Mouse (Mus musculus) kidney, postnatal 36 days (tissue): ENCODE results near the gene Asrgl1.
"Not testable (repeated sequence)": the region's sequence is repeated elsewhere in the genome, so short reads cannot be mapped to it uniquely, and the experiment has no call there.

Source experiments
- DNase-seq, 2 experiments: peaks; one replicate each; pipeline ENCODE4 v3.0.0; 2021 to 2022; ENCODE audit warnings: mixed read lengths in 2 of 2

The Asrgl1 gene

DNA sequence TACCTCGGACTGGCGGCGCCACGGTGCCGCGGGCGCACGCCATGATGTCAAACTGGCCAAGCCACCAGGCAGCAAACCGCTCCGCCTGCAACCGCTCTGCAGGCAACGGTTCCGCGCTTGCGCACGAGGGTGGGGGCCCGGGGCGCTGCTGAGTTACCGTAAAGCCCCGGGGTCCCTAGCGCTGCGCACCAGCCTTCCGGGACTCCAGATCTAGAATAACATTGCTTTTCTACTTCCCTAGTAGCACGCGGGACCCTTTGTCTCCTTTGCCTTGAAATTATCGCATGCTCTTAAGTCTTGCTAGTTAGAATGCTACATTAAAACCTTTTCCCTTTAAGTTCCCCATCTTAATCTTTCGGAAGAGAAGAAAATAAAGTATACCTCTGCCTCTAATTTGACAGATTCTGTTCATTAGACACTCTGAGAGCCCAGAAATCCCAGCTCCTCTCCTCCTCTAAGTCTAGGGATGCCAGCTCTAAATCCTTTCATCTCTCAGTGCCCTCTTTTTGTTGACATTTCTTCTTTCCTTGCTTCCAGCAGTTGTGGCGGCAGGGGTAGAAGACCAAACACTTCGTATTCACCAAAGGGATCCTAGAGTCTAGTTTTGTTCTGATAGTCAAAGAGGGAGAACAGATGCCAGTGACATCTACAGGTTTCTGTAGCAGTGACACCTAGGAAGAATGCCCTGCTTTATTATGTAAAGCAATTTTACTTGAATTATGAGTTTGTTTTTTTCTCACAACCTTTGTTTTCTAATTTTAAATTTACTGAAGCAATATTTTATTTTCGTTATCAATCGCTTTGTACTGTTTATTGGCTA is at the start of gene Asrgl1:
TSS of gene Asrgl1 (minus strand) at position 125 of the 820 bp plus-strand sequence.
- peak; percentile 91 to 96 for DNase-seq

DNA sequence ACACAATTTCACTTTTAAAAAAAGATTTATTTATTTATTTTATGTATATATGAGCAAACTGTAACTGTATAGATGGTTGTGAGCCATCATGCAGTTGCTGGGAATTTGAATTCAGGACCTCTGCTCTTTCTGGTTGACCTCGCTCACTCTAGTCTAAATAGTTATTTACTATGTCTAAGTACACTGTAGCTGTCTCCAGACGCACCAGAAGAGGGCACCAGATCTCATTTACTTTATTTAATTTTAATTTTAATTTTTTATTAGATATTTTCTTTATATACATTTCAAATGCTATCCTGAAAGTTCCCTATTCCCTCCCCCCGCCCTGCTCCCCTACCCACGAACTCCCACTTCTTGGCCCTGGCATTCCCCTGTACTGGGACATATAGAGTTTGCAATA is 10.8 kb upstream of the Asrgl1 start:
- no peak for DNase-seq

DNA sequence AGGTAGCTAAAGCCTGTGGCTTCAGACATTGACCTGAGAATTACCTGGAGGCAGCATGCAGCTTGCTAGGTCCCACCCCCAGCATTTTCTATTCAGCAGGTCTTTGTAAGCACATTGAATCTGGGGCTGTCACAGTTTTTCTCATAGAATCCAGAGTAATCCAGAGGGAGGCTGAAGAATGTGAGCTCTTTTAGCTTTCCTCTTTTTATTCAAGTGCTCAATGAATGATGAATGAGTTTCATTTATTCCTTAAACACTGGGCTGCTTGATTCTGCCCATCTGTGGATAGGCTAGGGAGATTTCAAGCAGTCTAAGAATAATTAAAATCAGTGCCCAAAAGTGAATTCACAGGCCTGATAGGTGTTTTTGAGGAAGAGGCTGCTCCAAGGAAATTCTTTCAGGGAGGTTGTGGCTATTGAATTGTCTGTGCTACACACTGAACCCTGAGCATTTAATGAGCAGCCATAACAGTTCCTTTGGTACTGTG is 8.2 kb upstream of the Asrgl1 start:
- DNase-seq = no peak

DNA sequence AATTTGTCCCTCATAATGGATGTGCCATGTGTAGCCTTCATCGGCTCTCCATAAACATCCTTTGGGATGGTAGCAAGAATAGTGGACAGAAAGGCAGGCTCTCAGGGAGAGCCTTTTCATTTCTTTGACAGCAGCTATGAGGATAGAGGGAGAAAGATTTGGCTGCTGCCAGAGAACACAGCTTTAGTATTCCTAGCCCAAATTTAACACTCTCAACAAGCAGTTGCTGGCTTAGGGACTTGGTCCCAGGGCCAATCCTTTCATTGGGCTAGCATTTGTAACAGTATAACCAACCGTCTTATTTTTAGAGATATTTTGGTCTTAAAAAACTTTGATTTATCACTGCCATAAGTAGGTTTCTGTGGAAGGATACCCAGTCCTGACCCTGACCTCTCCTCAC is 7.8 kb upstream of the Asrgl1 start:
- no peak for DNase-seq

DNA sequence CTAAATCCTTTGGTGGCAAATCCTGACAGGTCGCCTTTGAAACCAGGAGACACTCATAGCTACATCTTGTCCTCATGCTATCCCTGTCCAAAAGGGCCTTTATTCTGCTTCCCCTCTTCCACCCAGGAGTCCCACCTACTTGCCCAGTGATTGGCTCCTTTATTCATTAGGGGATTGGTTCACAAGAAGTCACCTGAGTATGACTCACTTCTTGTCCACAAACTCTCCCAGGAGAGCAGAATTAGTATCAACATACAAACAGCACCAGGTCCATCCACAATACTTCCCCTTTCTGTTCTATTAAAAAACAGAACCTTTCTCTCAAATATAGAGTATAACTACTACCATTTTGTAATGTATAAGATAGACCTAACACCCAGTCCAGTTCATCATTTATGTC is 4.9 kb upstream of the Asrgl1 start:
- not testable (repeated sequence) for DNase-seq

DNA sequence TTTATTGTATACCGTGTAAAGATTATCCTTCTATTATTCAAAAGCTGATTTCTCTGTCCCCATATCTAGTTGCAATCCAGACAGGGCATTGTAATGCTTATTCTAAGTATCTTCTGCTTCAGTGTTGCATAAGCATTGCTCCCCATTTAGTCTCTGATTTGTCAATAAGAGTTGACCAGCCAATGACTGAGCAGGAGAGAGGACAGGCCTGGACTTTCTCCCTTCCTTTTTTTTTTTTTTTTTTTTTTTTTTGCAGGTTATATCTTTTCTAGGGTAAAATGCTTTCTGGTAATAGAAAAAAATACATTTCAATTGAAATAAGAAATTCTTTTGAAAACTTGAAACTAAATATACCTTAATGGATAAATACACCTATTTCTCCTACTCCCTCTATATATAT is 1.7 kb upstream of the Asrgl1 start:
- no peak for DNase-seq

DNA sequence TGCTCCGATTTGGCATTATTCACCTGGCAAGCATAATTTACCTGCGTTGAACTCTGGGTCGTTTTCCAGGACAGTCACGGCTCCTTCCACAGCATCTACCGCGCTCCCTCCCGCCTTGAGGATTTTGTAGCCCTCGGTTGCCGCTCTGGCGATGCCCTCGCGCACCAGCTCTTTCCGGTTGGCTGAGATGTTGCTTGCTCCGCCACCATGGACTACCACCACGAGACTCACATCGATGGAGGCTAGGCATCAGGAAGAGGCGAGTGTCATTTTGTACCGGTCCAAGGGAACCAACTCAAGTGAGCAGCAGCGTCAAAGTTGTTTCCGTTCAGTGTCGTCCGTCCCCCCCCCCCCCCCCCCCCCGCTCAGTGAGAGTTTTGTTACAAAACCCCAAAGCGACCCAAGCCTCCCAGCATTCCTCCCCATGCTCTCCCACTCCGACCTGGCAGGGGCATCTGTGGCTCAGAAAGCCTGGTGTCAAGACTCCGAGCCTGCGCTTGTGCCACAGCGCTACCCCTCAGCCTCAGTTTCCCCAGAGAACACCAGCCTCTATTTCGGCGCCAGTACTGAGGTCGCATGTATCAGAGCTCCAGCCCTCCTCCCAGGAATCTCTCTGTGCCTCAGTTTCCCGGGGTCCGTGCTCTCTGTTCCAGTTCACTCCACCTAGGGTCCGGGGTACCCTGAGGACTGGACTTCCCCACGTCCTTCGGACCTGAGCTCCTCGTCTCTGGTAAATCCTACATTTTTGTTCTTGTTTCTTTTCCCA is 507 bp downstream of the Asrgl1 start:
- DNase-seq = peak; percentile 9 to 38

DNA sequence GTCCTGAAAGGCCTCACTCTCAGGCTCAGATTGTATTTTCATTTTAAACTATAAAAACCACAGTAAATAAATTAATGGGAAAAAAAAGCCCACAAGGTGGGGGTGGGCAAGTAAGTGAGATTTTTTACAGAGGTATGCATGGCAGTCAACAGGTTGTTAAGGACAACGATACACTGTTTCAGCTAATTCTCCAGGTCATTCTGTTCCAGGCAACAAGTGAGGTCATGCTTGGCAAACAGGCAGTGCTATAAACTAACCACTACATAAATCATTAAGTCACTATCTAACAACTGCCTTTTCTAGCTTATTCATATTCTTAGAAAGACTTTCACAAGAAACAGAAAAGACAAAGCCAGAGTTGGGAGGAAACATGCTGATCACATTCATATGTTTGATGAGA is 5.4 kb downstream of the Asrgl1 start:
- DNase-seq = no peak

DNA sequence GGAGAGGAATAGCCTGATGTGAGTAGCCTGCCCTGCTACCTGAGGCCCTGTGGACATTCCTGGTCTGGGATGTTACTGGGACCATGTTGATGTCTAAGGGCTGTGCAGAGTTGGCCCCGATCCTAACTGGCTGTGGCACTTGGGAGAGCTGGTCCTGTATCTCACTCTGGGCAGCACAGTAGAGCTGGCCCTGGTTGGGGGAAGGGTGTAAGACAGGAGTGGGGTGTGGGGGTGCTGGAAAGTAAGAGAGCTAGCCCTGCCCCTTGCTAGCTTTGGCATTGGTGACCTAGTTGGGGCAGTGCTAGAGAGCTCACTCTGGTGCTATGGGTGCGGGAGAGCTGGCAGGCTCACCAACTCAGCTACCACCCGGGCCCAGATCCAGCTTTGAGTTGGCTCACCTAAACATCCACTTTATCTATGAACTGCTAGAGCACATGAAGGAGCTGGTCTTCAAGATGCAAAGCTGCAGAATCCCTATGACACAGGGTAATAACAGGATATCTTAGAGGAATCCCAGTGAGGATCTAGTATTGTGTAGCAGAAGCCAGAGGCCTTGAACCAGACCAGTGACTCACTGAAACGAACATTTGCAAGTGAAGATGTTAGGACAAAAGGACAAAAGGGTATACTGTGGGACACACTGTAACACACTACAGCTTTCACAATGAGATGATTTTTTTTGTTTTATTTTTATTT is 6.8 kb downstream of the Asrgl1 start:
- DNase-seq = no peak

DNA sequence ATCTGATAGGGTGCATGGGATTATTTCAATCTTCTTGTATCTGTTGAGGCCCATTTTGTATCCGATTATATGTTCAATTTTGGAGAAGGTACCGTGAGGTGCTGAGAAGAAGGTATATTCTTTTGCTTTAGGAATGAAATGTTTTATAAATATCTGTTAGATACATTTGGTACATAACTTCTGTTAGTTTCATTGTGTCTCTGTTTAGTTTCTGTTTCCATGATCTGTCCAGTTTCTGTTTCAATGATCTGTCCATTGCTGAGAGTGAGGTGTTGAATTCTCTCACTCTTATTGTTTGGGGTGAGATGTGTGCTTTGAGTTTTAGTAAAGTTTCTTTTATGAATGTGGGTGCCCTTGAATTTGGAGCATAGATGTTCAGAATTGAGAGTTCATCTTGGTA is 11.4 kb downstream of the Asrgl1 start:
- DNase-seq = not testable (repeated sequence)

DNA sequence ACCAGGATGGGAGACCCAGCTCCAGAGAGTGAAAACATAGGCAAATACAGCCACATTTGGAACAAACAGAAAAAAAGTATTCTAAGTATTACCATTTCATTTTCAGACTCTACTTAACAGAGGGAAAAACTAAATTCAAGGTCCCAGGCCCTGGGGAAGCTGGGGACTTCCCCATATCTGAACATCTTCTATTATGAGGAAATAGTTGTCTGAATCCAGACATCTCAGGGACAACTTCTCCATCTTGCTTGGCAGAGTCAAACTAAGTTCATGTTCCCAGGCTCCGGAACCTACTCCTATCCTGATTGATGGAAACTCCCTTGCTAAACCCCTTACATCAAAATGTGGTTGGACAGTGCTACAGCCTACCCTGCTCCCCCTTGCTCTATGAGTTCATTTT is 13.0 kb downstream of the Asrgl1 start:
- DNase-seq = no peak

DNA sequence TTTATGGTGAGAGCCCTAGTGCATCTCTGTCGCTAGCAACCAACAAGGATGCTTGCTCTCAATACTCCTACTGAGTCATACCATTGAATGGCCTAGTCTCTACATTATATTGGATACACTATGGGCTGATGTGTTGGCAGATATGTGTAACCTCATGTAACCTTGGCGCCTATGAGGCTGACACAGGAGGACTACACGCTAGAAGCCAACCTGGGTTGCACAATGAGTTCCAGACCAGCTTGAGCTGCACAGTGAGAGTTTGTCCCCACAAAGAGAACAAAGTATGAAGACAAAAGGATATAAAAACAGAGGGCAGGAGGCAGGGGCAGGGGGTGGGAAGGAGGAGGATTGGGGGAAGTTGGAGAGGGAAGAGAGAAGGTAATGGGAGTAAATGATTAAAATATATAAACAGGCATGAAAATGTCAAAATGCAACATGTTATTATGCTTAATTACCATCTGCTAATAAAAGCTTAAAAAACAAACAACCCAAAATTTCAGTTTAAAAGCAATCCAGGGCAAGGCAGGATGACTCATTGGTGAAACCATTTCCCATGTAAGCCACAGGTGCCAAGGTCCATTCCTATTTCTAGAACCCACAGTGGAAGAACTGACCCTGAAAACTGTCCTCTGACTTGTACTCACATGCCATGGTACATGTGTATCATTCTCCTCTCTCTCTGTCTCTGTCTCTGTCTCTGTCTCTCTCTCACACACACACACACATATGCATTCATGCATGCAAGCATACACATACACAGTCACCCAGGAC is 15.6 kb downstream of the Asrgl1 start:
- DNase-seq = peak in 1 of 2 experiments; percentile 7

DNA sequence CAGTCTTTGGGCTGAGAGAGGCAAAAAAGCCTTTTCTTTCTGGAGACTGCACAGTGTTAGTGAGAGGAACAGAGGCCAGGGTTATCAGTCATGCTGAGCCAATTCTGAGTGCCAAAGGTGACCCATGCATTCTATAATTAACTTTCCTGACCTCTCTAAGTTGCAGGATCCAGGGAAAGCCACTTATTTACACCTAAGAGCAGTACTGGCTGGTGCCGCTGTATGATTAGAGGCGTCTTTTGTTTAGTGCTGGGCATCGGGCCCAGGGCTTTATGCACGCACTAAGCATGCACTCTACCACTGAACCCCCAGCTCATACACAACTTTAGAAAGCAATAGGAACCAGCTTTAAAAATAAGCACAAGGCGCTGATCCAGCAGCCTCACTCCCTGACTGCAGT is 18.2 kb downstream of the Asrgl1 start:
- DNase-seq = peak; percentile 12 to 14

DNA sequence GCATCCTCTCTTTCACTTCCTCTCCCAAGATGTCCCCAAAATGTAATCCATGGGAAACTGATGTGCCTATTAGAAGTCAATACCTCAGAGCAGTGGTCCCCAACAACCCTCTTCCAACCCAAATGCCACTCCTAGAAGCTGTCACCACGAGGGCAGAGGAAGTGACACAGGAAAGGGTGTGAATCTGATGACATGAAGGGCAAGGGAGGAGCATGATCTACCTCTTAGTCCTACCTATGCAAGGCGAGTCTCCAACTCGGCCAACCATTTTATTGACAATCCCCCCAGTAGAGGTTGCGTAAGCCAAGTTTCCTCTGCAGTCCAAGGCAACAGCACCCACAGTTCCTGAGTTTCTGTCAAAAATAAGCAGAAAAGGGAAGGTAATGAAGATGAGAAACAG is 19.2 kb downstream of the Asrgl1 start:
- no peak for DNase-seq

DNA sequence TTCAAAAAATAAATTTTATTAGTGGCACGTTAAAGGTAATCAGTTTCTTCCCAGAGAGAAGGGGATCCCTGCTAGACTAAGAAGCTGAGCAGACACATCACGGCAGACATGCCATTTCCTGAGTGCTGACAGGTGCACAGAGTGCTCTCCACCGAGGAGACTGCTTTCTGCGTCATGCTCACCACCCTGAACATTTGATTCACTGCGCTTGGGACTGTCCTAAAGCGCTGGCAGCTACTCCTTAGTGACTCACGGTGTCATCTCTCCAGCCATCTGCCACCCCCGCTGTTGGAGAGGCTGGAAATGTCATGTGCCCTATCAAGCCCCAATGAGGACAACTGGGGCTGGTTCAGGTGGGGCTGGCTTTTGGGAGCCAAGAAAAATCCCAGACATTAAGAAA is 23.4 kb downstream of the Asrgl1 start:
- no peak for DNase-seq

DNA sequence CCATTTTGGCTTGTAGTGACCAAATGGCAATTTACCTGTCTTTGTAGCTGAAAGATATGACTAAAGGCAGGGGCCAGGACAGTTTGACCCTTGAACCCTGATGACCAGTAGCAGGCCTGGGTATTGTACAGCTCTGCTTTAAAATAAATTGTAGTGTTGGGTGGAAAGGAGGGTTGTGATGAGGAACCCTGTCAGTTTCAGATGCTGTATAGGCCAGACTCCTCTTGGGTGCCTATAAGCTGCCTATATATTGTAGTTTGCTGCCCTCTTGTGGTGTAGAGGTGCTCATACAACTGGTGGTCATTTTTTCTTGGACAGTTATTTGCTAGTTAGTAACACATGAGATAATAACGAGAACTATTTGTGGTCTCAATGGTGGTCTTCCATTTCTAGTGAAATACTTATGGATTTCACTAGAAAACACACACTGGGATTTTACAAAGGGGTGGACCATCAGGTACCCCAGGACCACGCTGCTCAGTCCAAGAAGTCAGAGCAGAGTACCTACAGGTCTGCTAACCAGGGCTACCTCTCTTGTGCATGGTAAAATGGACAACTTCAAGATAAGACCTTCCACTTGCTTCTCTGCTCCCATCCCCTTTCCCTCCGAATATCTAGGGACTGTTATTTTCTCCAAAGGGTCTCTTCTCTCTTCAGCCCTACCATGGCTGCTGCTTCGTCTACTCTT is 25.1 kb downstream of the Asrgl1 start:
- DNase-seq = peak; percentile 47 to 67

DNA sequence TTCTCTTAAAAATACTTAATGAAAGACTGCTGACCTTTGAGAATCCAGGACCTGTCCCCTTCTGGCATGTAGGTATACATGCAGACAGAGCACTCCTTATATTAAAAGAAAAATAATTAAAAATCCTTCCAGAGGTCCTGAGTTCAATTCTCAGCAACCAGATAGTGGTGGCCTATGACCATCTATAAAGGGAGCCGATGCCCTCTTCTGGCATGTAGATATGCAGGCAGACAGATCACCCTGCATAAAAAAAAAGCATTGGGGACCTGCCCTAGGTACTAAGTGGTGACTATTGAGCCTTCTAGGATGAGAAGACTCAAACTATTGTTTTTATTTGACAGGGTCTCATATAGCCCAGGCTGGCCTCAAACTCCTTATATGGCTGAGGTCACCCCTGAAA is 26.9 kb downstream of the Asrgl1 start:
- DNase-seq = no peak

DNA sequence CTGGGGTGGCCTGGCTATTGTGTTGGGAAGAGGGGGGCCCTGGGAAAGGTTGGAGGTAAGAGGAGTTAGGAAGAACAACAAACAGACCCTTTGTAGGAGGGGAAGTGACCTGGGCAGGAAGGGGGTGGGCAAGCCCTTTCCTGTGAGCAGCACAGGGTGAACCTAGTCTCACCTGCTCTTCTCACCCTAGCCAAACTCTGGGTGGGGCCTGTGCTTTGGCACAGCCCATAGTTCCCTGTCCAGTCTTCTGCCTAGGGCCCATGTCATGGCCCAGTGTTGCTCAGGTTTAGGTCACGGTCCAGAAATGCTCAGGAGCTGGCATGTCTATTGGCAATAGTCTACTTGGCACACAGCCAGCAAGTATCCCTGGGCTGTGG is 28.1 kb downstream of the Asrgl1 start:
- DNase-seq = peak in 1 of 2 experiments; percentile 2

DNA sequence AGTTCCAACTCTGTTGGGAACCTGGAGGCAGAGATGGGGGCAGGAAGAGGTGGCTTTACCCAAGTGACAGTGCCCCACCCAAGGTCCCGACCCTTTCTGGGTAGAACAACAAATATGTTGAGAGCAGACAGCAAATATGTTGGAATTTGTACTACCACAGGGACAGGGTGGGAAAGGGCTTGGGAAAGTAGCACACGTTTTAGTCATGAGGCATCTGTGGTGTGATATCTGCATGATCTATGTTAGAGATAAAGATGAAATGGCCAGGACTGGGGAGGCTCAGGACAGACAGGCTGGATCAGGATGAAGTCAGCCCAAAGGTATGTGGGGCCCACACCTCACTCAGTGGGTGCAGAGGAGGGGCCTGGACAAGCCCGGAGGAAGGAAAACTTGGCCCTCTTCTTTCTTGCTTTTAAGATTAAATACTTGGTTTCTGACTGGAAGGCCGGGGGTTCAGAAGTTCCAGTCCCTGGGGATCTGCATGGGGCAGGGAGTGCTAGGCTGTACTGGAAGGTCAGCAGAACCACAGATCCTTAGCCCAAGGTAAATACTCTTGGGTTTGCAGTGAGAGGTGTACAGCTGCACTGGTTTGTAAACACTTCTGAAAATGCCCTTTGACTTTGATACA is 28.6 kb downstream of the Asrgl1 start:
- DNase-seq = peak in 1 of 2 experiments; percentile 8

DNA sequence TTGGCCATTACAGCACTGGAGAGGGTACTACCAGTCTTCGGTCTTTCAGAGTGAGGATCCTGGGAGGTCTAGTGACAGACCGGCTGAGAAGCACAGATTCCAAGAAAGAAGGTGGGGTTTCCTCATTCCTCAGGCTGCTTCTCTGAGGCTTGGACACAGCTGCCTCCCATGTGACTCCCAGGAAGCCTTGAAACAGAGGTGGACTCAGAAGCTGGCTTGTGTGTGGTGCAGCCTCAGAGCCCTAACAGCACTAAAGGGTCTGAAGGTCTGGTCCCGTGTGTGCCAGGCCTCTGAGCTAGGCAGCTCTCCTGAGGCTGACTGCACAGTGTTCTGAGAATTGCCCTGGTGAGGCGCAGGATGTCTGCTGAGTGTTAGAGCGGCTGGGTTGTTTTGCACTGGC is 29.3 kb downstream of the Asrgl1 start:
- DNase-seq = peak in 1 of 2 experiments; percentile 17

DNA sequence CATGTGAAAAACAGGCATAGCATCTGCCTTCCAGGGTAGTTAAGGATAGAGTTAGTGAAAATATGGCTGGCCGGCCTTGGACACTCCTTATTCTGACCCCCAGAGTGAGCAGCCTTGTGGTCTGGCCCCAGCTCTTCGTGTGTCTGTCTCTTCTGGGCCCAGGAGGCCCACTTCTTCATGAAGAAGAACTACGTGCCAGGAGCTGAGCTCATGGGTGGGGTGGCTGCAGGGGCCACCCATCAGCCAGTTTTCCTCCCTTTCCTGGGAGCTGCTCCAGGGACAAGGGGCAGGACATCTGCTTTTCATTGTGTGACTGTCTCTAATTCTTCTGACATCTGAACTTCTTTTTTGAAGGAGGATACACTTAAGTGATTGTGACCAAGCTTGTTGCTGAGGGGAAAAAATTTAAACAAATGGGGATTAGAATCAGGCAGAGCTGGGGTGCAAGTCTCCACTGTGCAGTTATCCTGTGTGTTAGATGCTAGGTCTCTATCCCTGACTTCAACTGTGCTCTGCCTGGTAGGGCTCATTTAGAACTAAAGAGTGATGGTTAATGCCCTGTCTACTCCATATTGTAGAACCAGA is 30.2 kb downstream of the Asrgl1 start:
- DNase-seq = no peak
